In genomic region chr1:154251186-154251585, GRCm38 (mm10) we compare ENCODE assay signal across 26 mouse cellular contexts. TPM values are rescaled to one million over a fixed set of nuclear protein-coding genes. Genes with fewer than 3 reads are reported as not detected.
DNase-seq lines count a peak whose midpoint lies in the region; ATAC-seq and TF ChIP-seq lines count a peak whose summit lies in the region.
"Had no signal": no experiment of that assay in that cellular context is flagged by ENCODE, and none has a peak within 500 bp of the region (broad histone marks: within the 10 kb centered on the region; RNA-seq: fewer than 3 reads in every experiment).

No protein-coding gene starts in this region.

- H3K4me3 ChIP-seq in liver, adult 2 months (ENCODE audit: insufficient read depth, low read depth, low read length), result no peak overlapping the region
- no peak overlapping the region for H3K4me3 ChIP-seq in liver, embryonic 12.5 days
- no peak overlapping the region for H3K4me3 ChIP-seq in brown adipose tissue, adult 24 weeks (ENCODE audit: insufficient read depth, low read depth, low read length)
- H3K4me3 ChIP-seq: embryonic facial prominence, embryonic 13.5 days; embryonic facial prominence, embryonic 15.5 days; erythroblast, embryonic 14.5 days; forebrain, embryonic 10.5 days; forebrain, embryonic 12.5 days had no signal

- H3K4me1 ChIP-seq in liver, adult 2 months (ENCODE audit: control insufficient read depth, insufficient read depth, low read length), result peaks cover 6% of the 10 kb centered on the region; the same call in 1 of the 2 replicates
- H3K4me1 ChIP-seq in liver, embryonic 12.5 days, result no peaks in the 10 kb centered on the region
- H3K4me1 ChIP-seq in brown adipose tissue, adult 24 weeks (ENCODE audit: control insufficient read depth, insufficient read depth, insufficient read length, low read length), result peaks cover 3% of the 10 kb centered on the region; the same call in 1 of the 2 replicates
- H3K4me1 ChIP-seq: embryonic facial prominence, embryonic 13.5 days; embryonic facial prominence, embryonic 15.5 days; forebrain, embryonic 10.5 days; forebrain, embryonic 12.5 days had no signal

- H3K27ac ChIP-seq in liver, adult 2 months (replicated peaks; ENCODE audit: insufficient read depth, low read depth, low read length), result peak overlapping the region; percentile 68; the same call in 1 of the 2 replicates
- H3K27ac ChIP-seq in liver, embryonic 12.5 days, result no peak overlapping the region
- H3K27ac ChIP-seq in brown adipose tissue, adult 24 weeks (replicated peaks; ENCODE audit: low read depth, low read length), result 0 out of 2 replicates have a peak overlapping the region, but pooled peaks have one; percentile 26
- H3K27ac ChIP-seq: embryonic facial prominence, embryonic 13.5 days; embryonic facial prominence, embryonic 15.5 days; forebrain, embryonic 10.5 days; forebrain, embryonic 12.5 days had no signal

- DNase-seq in liver, adult 2 months (ENCODE audit: extremely low read depth, low read depth, low spot score), result peak; percentile 85
- DNase-seq in adipocyte (ENCODE audit: low spot score), result peak; percentile 10
- DNase-seq in layer of hippocampus, adult 18-20 months (ENCODE audit: low spot score in 2 of 2), result no peak
- DNase-seq in layer of hippocampus, adult 9-11 months, result no peak
- DNase-seq: adrenal gland, adult 8-10 months; adrenal gland, postnatal 25 days; cerebellum, adult 11 months; cerebellum, adult 18-20 months; cerebellum, adult 8-10 months; cerebellum, adult 9-11 months; cerebellum, postnatal 14 days; cerebellum, postnatal 36 days; embryo, embryonic 11 days had no signal

- H3K9ac ChIP-seq in liver, adult 2 months (ENCODE audit: low read depth, low read length), result no peak overlapping the region
- no peak overlapping the region for H3K9ac ChIP-seq in liver, embryonic 12.5 days
- H3K9ac ChIP-seq: embryonic facial prominence, embryonic 13.5 days; embryonic facial prominence, embryonic 15.5 days; forebrain, embryonic 12.5 days had no signal

- WGBS in liver, adult 2 months, result 24% methylated on average over 2 of the region's 2 CpGs
- WGBS in liver, embryonic 12.5 days (ENCODE audit: insufficient replicate concordance), result 45% methylated on average over 2 of the region's 2 CpGs

- no peak for TF ChIP-seq CTCF in liver, adult 2 months (IDR thresholded peaks at IDR 0.05; ENCODE audit: low read depth, low read length)

- no peaks in the 10 kb centered on the region for H3K79me2 ChIP-seq in liver, adult 2 months (ENCODE audit: control insufficient read depth, insufficient read depth, low read length)

- H3K9me3 ChIP-seq in liver, embryonic 12.5 days (replicated peaks), result no peaks in the 10 kb centered on the region
- H3K9me3 ChIP-seq: embryonic facial prominence, embryonic 13.5 days; embryonic facial prominence, embryonic 15.5 days; forebrain, embryonic 10.5 days; forebrain, embryonic 12.5 days had no signal

- no peaks in the 10 kb centered on the region for H3K36me3 ChIP-seq in liver, adult 2 months (ENCODE audit: control insufficient read depth, insufficient read depth, low read length)
- H3K36me3 ChIP-seq in liver, embryonic 12.5 days, result no peaks in the 10 kb centered on the region
- H3K36me3 ChIP-seq: embryonic facial prominence, embryonic 13.5 days; embryonic facial prominence, embryonic 15.5 days; forebrain, embryonic 10.5 days; forebrain, embryonic 12.5 days had no signal

- ATAC-seq in liver, embryonic 12.5 days, result no peak
- ATAC-seq: forebrain, embryonic 14.5 days; forebrain, embryonic 16.5 days had no signal

- no peaks in the 10 kb centered on the region for H3K27me3 ChIP-seq in liver, adult 2 months (ENCODE audit: control insufficient read depth, insufficient read depth, low read length)
- no peaks in the 10 kb centered on the region for H3K27me3 ChIP-seq in liver, embryonic 12.5 days (replicated peaks)
- H3K27me3 ChIP-seq: embryonic facial prominence, embryonic 13.5 days; embryonic facial prominence, embryonic 15.5 days; forebrain, embryonic 12.5 days had no signal

- no peak for TF ChIP-seq POLR2A in liver, adult 2 months (IDR thresholded peaks at IDR 0.05; ENCODE audit: extremely low read depth, insufficient read depth, low read length)

- no peak overlapping the region for H3K4me2 ChIP-seq in liver, embryonic 12.5 days
- H3K4me2 ChIP-seq: embryonic facial prominence, embryonic 13.5 days; embryonic facial prominence, embryonic 15.5 days; forebrain, embryonic 12.5 days had no signal

RNA-seq across cellular contexts. Expression of gene Zfp648, which starts 50.2 kb away (rescaled TPM):
- total RNA-seq in liver, adult 2 months (2014; rRNA removed), result not detected in 2 replicates
- not detected in 2 replicates for polyA plus RNA-seq in liver, adult 2 months (2012; rRNA removed)
- polyA plus RNA-seq in liver, embryonic 12.5 days (2016; fragmentation: Nextera tagmentation; extraction: Ambion mirVana), result 0.08 TPM in 2 replicates
- not detected in 2 replicates for polyA plus RNA-seq in brown adipose tissue, adult 24 weeks (2012; ENCODE audit: insufficient read depth, insufficient read length, missing spikeins)
- total RNA-seq in layer of hippocampus, adult 18-20 months (2021), result under 1 TPM; 0.18 to 0.50 TPM
- total RNA-seq: common myeloid progenitor, adult 5-6 weeks; ES-E14; MEL had no signal
- polyA plus RNA-seq: C2C12; erythroblast, embryonic 14.5 days; forebrain, embryonic 12.5 days had no signal

Comparison
In these comparisons a context has a peak if more than half of its experiments do, and no peak if none do; other contexts are left out.
1. DNase-seq: peak in liver, adult 2 months (single experiment) and adipocyte (single experiment); none in layer of hippocampus, adult 18-20 months (0 of 2) and layer of hippocampus, adult 9-11 months (single experiment).